In genomic region chr4:53710555-53711328, GRCm38 (mm10) we compare ENCODE assay signal across 30 mouse cellular contexts.
"Had no signal": no experiment of that assay in that cellular context is flagged by ENCODE, and none has a peak within 500 bp of the region (broad histone marks: within the 10 kb centered on the region; RNA-seq: fewer than 3 reads in every experiment).

No protein-coding gene starts in this region.

- H3K27ac ChIP-seq: limb, embryonic 10.5 days; limb, embryonic 12.5 days; limb, embryonic 13.5 days; limb, embryonic 15.5 days; liver, embryonic 12.5 days; liver, embryonic 13.5 days; liver, embryonic 14.5 days; liver, embryonic 15.5 days; lung, embryonic 15.5 days; macrophage; midbrain, embryonic 10.5 days; midbrain, embryonic 12.5 days; midbrain, embryonic 13.5 days; midbrain, embryonic 15.5 days had no signal

- H3K9ac ChIP-seq: limb, embryonic 12.5 days; limb, embryonic 13.5 days; limb, embryonic 15.5 days; liver, embryonic 12.5 days; liver, embryonic 13.5 days; liver, embryonic 14.5 days; liver, embryonic 15.5 days; liver, postnatal 0 days; lung, embryonic 14.5 days; lung, embryonic 15.5 days; midbrain, embryonic 12.5 days; midbrain, embryonic 13.5 days; midbrain, embryonic 15.5 days had no signal

- H3K9me3 ChIP-seq: limb, embryonic 10.5 days; limb, embryonic 12.5 days; limb, embryonic 13.5 days; limb, embryonic 15.5 days; liver, embryonic 12.5 days; liver, embryonic 13.5 days; liver, embryonic 15.5 days; lung, embryonic 15.5 days; megakaryocyte, embryonic 14.5 days; midbrain, embryonic 10.5 days; midbrain, embryonic 12.5 days; midbrain, embryonic 13.5 days; midbrain, embryonic 15.5 days had no signal

- H3K36me3 ChIP-seq: limb, embryonic 10.5 days; limb, embryonic 12.5 days; limb, embryonic 13.5 days; limb, embryonic 15.5 days; liver, embryonic 12.5 days; liver, embryonic 13.5 days; liver, embryonic 15.5 days; lung, embryonic 15.5 days; midbrain, embryonic 10.5 days; midbrain, embryonic 12.5 days; midbrain, embryonic 13.5 days; midbrain, embryonic 15.5 days had no signal

- H3K4me3 ChIP-seq: limb, embryonic 10.5 days; limb, embryonic 12.5 days; limb, embryonic 13.5 days; limb, embryonic 15.5 days; liver, embryonic 12.5 days; liver, embryonic 13.5 days; liver, embryonic 15.5 days; lung, embryonic 15.5 days; megakaryocyte, embryonic 14.5 days; midbrain, embryonic 10.5 days; midbrain, embryonic 12.5 days; midbrain, embryonic 13.5 days; midbrain, embryonic 15.5 days; myocyte had no signal

- H3K4me2 ChIP-seq: limb, embryonic 12.5 days; limb, embryonic 13.5 days; limb, embryonic 15.5 days; liver, embryonic 11.5 days; liver, embryonic 12.5 days; liver, embryonic 13.5 days; liver, embryonic 15.5 days; lung, embryonic 14.5 days; lung, embryonic 15.5 days; midbrain, embryonic 11.5 days; midbrain, embryonic 12.5 days; midbrain, embryonic 13.5 days; midbrain, embryonic 15.5 days had no signal

- DNase-seq: left cerebral cortex, postnatal 4 days; liver; liver, embryonic 13.5 days; liver, postnatal 0 days; lung, adult 18-20 months; lung, adult 2 months; lung, embryonic 14.5 days; lung, postnatal 10 days; lung, postnatal 14 days; lung, postnatal 36 days; lung, postnatal 4 days; midbrain, embryonic 14.5 days had no signal

- H3K27me3 ChIP-seq: limb, embryonic 12.5 days; limb, embryonic 13.5 days; limb, embryonic 15.5 days; liver, embryonic 13.5 days; liver, embryonic 15.5 days; lung, embryonic 15.5 days; megakaryocyte, embryonic 14.5 days; midbrain, embryonic 12.5 days; midbrain, embryonic 13.5 days; midbrain, embryonic 15.5 days had no signal

- ATAC-seq: liver, embryonic 12.5 days; liver, postnatal 0 days; lung, postnatal 0 days; midbrain, embryonic 13.5 days; midbrain, embryonic 15.5 days had no signal
